ENCODE assay signal across 11 mouse cellular contexts in the genomic region with DNA sequence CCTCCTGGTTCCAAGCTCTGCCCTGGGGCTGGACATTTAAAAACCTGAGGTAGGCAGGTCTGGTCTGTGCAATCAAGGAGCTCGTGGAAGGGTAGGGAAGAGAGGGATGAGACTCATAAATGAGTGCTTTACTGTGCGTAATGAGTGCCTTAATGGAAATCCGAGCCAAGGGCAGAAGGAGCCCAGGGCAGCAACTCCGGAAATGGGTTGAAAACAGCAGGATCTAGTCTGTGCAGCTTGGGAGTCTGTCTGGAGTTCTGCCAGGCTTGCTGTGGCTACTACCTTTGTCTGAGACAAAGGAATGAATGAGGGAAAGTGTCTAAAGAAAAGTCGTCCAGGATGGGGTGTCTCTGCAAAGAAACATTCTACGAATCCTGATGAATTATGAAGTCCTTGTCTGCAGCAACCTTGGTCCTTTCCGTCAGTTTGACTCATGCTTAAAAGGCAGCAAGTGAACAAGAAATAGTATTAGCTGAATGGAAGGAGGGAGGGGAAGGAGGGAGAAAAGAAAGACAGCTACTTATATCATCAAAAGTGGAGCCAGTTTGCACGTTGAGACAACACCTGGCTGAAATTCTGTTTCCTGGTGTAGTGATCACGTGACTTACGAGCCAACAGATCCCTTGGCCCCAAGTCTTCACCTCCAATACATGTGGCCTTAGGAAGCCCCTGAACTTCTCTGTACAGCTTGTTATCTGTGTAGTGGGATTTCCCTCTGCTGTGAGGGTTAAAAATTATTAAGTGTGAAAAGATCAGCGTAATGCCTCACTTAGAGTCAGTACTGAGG. TPM values are rescaled to one million over a fixed set of nuclear protein-coding genes. Genes with fewer than 3 reads are reported as not detected.
DNase-seq lines count a peak whose midpoint lies in the region; ATAC-seq lines count a peak whose summit lies in the region.
"Had no signal": no experiment of that assay in that cellular context is flagged by ENCODE, and none has a peak within 500 bp of the region (broad histone marks: within the 10 kb centered on the region; RNA-seq: fewer than 3 reads in every experiment).

No protein-coding gene starts in this region.

- H3K9me3 ChIP-seq in neural tube, embryonic 11.5 days (ENCODE audit: control insufficient read depth, low read length): no peaks in the 10 kb centered on the region
- no peaks in the 10 kb centered on the region for H3K9me3 ChIP-seq in limb, embryonic 10.5 days (replicated peaks)

- no peaks in the 10 kb centered on the region for H3K27me3 ChIP-seq in neural tube, embryonic 11.5 days (ENCODE audit: control insufficient read depth, insufficient read depth, low read length)
- H3K27me3 ChIP-seq in limb, embryonic 10.5 days (ENCODE audit: low read depth, poor library complexity, severe bottlenecking): peaks cover 8% of the 10 kb centered on the region; the same call in 1 of the 2 replicates
- H3K27me3 ChIP-seq: megakaryocyte, embryonic 14.5 days had no signal

- peaks cover 48% of the 10 kb centered on the region for H3K4me1 ChIP-seq in neural tube, embryonic 11.5 days (ENCODE audit: control insufficient read depth, insufficient read depth, low read length)
- peaks cover 67% of the 10 kb centered on the region for H3K4me1 ChIP-seq in limb, embryonic 10.5 days

- no peak overlapping the region for H3K4me2 ChIP-seq in neural tube, embryonic 11.5 days (ENCODE audit: low read depth)

- no peaks in the 10 kb centered on the region for H3K36me3 ChIP-seq in neural tube, embryonic 11.5 days (ENCODE audit: control insufficient read depth, insufficient read depth, low read length)
- no peaks in the 10 kb centered on the region for H3K36me3 ChIP-seq in limb, embryonic 10.5 days

- ATAC-seq in neural tube, embryonic 11.5 days (ENCODE audit: insufficient read depth, low FRiP score, low TSS enrichment): no peak

- DNase-seq in adrenal gland, adult (ENCODE audit: inconsistent age in 2 of 2, low spot score in 1 of 2): peak; percentile 65 to 90
- DNase-seq in adrenal gland, postnatal 25 days: no peak
- DNase-seq in neural tube, embryonic 11.5 days (ENCODE audit: low spot score): no peak
- no peak for DNase-seq in neural tube, embryonic 10.5 days (ENCODE audit: extremely low spot score, low spot score)
- no peak for DNase-seq in limb, embryonic 10.5 days (ENCODE audit: low spot score)
- no peak for DNase-seq in adipocyte (ENCODE audit: low spot score)
- no peak for DNase-seq in layer of hippocampus, postnatal 36 days
- DNase-seq in embryo, embryonic 11 days: no peak
- DNase-seq: gastrocnemius, adult 2 months; spleen, adult 18-20 months had no signal

- peak overlapping the region; percentile 44; the same call in 1 of the 2 replicates for H3K27ac ChIP-seq in neural tube, embryonic 11.5 days (ENCODE audit: low read depth, low read length)
- H3K27ac ChIP-seq in limb, embryonic 10.5 days: peak overlapping the region; percentile 47; the same call in 1 of the 2 replicates
- H3K27ac ChIP-seq: gastrocnemius, adult 2 months had no signal

- 52% methylated on average over 11 of the region's 11 CpGs for WGBS in neural tube, embryonic 11.5 days
- WGBS in limb, embryonic 10.5 days: 59% methylated on average over 11 of the region's 11 CpGs

- H3K4me3 ChIP-seq in neural tube, embryonic 11.5 days (ENCODE audit: low read depth, low read length): no peak overlapping the region
- no peak overlapping the region for H3K4me3 ChIP-seq in limb, embryonic 10.5 days
- H3K4me3 ChIP-seq: gastrocnemius, adult 2 months; megakaryocyte, embryonic 14.5 days had no signal

- no peak overlapping the region for H3K9ac ChIP-seq in neural tube, embryonic 11.5 days (ENCODE audit: low read length)

RNA-seq across cellular contexts. Expression of gene Sema4b, which starts 2.7 kb away (rescaled TPM):
- total RNA-seq in adrenal gland, postnatal 25 days (2021): 68.9 and 70.0 TPM in 2 replicates
- polyA plus RNA-seq in neural tube, embryonic 11.5 days (2014; fragmentation: Nextera tagmentation; extraction: Ambion mirVana): 10.5 and 12.1 TPM in 2 replicates
- 8.1 and 9.9 TPM in 2 replicates for polyA plus RNA-seq in limb, embryonic 10.5 days (2016; fragmentation: Nextera tagmentation; extraction: Ambion mirVana)
- 10 to 100 TPM; 21.6 to 24.1 TPM for total RNA-seq in layer of hippocampus, postnatal 36 days (2021)

RNA-seq across cellular contexts. Expression of gene Cib1, which starts 43.3 kb away (rescaled TPM):
- 62.4 and 68.2 TPM in 2 replicates for total RNA-seq in adrenal gland, postnatal 25 days (2021)
- 53.2 and 65.5 TPM in 2 replicates for polyA plus RNA-seq in neural tube, embryonic 11.5 days (2014; fragmentation: Nextera tagmentation; extraction: Ambion mirVana)
- polyA plus RNA-seq in limb, embryonic 10.5 days (2016; fragmentation: Nextera tagmentation; extraction: Ambion mirVana): 68.6 and 75.3 TPM in 2 replicates
- 10 to 100 TPM; 21.0 to 25.4 TPM for total RNA-seq in layer of hippocampus, postnatal 36 days (2021)

RNA-seq across cellular contexts. Expression of gene Gdpgp1, which starts 43.3 kb away (rescaled TPM):
- 5.6 and 6.0 TPM in 2 replicates for total RNA-seq in adrenal gland, postnatal 25 days (2021)
- polyA plus RNA-seq in neural tube, embryonic 11.5 days (2014; fragmentation: Nextera tagmentation; extraction: Ambion mirVana): 4.5 and 4.9 TPM in 2 replicates
- 7.2 and 7.5 TPM in 2 replicates for polyA plus RNA-seq in limb, embryonic 10.5 days (2016; fragmentation: Nextera tagmentation; extraction: Ambion mirVana)
- 1 to 10 TPM; 6.9 to 7.3 TPM for total RNA-seq in layer of hippocampus, postnatal 36 days (2021)

RNA-seq across cellular contexts. Expression of gene Ttll13, which starts 56.8 kb away (rescaled TPM):
- total RNA-seq in adrenal gland, postnatal 25 days (2021): 0.57 and 2.1 TPM in 2 replicates
- polyA plus RNA-seq in neural tube, embryonic 11.5 days (2014; fragmentation: Nextera tagmentation; extraction: Ambion mirVana): 1.3 and 2.1 TPM in 2 replicates
- polyA plus RNA-seq in limb, embryonic 10.5 days (2016; fragmentation: Nextera tagmentation; extraction: Ambion mirVana): 0.50 and 0.61 TPM in 2 replicates
- 1 to 10 TPM; 1.7 to 2.9 TPM for total RNA-seq in layer of hippocampus, postnatal 36 days (2021)

Comparison
In these comparisons a context has a peak if more than half of its experiments do, and no peak if none do; other contexts are left out.
1. DNase-seq: peak in adrenal gland, adult (2 of 2); none in adrenal gland, postnatal 25 days (single experiment), neural tube, embryonic 11.5 days (single experiment), neural tube, embryonic 10.5 days (single experiment), limb, embryonic 10.5 days (single experiment), adipocyte (single experiment), layer of hippocampus, postnatal 36 days (0 of 2) and embryo, embryonic 11 days (single experiment).